Mouse (Mus musculus) embryo, embryonic 11 days (tissue): ENCODE measurements at regions not wholly inside any gene's neighbourhood (a gene's known extent, or its start where the extent isn't known, plus 50 kb on each side); places are given as distances from the start of the nearest gene placed in this dataset.

Experiments used
- DNase-seq: peaks from one replicate; pipeline ENCODE4 v3.0.0-alpha.2; 2015

DNA sequence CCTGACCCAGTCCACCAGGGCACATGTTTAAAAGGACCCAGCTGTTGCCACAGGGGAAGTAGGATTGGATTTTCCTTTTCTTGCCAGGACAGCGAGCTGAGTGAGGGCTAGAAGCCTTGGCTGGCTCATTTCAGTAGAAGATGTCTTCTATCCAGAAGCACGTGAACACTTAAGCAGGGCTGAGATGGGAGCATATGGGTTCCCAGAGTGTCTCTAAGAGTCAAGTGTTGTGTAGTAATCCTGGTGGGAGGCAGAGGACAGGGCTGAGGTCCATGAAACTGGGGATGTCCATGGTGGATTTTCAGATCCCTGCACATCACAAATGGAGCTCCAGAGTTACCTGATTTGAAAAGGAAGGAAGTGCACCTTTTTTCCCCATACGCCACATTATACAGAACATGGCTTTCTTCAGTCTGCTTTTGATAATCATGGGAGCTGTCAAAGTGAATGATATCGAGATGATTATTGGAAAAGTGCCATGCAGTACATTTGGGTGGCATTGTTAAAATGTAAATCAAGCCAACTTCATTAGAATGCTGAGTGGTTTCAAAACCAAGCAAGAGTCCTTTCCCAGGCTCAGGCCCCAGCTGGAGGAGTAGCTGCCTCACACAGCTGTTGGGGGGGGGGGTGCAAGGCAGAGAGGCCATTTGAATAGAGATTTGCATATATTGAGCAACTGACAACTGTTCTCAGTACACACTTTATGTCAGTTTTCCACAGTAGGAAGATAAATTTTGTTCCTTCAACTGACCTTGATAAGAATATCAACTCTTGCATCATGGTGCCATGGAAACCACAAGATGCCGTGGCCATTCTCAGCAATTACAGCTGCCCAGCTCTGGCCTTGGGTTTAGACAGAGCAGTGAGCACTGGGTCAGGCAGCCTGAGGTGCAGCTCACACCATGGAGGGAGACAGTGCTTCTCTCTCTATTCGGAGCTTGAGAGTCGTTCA, 81.7 kb downstream of the Slc35b3 start:
- DNase-seq: no peak

GRCm38 (mm10) chr13:38875923-38876322, 84.8 kb downstream of the Slc35b3 start:
- no peak for DNase-seq

GRCm38 (mm10) chr13:38864002-38864401, 96.7 kb downstream of the Slc35b3 start:
- peak; percentile 5 for DNase-seq

DNA sequence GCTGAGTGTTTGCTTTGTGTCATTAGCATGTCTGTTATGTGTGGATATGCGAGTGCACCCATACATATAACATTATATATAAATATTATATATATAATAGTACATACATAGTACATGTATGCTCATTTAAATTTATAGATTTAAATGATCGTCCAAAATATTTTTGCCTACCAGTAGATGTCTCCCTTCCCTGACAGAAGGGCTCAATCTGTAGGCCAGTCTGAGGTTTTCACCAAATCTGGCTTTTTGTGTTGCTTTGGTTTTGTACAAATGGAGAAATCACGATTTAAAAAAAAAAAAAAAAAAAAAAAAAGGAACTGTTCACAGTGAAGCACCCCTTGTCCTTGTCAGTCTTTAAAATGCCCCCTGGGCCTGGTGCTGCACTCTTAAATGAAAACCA, 104.9 kb downstream of the Slc35b3 start:
- DNase-seq: peak; percentile 20

- DNase-seq: no peak
These were observed 105.7 kb downstream of the Slc35b3 start for GRCm38 (mm10) chr13:38854986-38855385.

- no peak for DNase-seq
These were observed 107.8 kb downstream of the Slc35b3 start for GRCm38 (mm10) chr13:38852868-38853267.

DNA sequence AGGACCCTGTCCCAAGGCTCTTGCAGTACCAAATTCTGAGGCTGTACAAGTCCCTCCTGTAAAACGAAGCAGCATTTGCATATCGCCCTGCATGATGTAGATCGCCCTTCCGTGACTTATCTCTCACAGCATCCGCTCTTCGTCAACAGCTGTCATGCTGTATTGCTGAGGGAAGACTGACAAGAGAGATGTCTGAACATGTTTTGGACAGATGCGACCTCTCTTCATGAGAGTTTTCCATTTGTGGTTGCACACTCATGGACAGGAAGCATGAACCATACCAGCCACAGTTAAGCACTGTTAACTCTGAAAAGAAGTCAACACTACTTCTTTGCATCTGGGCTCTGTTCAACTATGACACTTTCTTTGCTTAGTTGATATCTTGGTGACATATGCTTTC, 108.9 kb downstream of the Slc35b3 start:
- no peak for DNase-seq

DNA sequence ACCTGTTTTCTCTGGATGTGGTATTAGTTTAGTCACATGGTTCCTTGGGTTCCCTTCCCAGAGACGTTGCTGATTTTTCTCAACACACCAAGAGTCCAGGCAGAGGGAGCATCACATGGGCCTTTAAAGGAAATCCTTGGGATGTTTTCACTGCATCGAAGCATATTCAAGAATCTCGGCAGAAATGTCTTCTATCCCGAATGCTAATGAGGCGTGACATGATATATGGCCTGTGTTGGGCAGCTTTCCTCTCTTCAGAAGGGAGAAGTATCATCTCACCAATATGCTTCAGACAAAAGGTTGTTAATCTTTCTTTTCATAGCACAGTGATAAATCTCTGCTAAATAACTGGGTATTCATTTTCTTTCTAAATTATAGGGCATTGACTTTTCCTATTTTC, 122.4 kb downstream of the Slc35b3 start:
- DNase-seq: peak; percentile 26

DNA sequence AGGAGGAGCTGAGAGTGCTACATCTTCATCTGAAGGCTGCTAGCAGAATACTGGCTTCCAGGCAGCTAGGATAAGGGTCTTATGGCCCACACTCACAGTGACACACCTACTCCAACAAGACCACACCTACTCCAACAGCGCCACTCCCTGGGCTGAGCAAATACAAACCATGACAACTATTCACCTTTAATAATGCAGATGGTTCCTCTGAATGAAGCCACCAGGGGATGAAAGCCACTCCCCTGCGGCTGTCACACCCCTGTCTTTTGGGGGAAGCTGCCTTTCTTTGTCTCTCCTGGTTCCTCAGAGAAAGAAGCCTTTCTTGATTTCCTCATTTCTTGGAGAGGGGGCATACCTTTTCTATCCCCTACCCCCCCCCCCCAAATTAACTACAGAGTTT, 135.0 kb downstream of the Slc35b3 start:
- DNase-seq: no peak

DNA sequence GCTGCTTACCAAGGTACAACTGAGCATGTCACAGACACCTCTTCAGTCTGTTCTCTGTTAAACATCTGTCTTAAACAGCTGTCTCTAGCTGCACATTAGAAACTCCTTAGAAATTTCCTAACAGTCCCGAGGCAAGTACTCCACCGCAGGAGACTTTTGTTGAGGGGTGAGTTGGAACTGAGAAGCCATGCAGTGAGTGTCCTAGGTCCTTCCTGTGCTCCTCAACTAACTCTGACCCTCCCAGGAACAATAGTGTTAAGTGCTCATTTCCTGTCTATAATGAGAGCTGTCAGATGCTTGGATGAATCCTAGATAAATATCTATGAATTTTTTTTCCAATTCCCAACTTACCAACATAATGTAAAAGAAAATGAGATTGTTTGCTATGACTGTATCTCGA, 141.1 kb downstream of the Slc35b3 start:
- DNase-seq: no peak

- no peak for DNase-seq
These were observed 141.9 kb downstream of the Slc35b3 start for GRCm38 (mm10) chr13:38818781-38819180.

GRCm38 (mm10) chr13:38816296-38816695, 144.4 kb downstream of the Slc35b3 start:
- no peak for DNase-seq

- DNase-seq: peak; percentile 7
These were observed 145.5 kb downstream of the Slc35b3 start for GRCm38 (mm10) chr13:38815002-38815707.

GRCm38 (mm10) chr13:38798514-38798913, 139.7 kb upstream of the Eef1e1 start:
- DNase-seq: no peak

DNA sequence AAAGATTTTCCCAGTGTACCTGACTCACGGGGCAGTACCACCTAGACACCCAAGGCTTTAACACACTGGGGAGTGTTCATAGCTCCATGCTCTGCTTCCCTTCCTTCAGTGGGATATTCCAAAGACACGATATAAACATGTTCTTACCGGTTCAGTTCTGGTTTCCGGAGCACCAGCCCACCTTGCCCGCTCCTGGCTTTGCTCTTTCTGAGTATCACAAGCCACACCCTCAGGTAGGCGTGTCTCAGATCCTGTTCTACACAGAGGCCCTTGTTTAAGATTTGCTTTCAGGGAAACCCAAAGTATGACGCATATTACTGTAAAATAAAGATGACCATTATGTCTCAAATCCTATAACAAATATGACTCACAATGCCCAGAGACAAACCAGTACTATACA, 134.6 kb upstream of the Eef1e1 start:
- no peak for DNase-seq

DNA sequence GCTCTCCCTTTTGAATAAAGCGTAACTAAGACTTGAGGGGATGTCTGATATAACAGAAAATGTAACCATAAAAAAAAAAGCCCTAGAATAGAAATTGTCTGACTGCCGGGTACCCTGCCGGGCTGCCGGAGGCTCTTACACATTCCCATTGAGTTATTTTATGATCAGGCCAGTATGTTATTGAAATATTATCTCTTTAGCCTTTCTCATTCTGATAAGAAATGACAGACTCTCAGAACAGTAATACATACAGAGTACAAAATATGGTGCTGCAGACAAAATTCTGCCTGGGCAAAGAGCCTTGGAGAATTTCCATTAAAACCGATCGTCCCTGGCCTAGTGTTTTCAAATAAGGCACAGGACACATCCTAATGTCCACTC, 121.8 kb upstream of the Eef1e1 start:
- DNase-seq: no peak

DNA sequence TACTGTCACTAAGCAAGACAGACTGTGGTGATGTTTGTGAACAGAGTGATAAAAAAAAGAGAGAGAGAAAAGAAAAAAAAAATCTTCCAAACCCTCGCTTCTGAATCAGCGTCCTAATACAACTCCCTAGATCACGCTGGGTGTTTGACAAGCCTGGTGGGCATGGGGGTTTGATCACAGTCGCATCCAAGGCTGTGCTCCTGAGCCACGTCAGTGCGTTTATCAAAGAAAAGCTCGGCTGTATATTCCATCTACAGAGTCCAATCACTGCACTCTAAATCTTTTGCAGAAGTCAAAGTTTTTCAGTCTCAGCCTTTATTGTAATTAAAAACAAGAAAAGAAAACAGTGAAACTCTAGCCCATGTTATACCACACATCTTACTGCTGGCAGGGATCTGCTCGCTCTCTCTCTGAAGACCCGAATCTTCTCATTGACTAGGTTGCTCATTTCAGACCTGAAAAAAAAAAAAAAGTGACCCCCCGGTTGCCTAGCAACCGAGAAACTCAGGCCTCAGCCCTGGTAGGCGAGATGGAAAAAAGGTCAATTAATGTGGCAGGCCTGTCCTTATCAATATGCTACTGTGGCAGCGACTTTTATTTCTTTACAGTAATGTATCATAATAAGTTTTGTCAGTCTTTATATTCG, 121.2 kb upstream of the Eef1e1 start:
- peak; percentile 47 for DNase-seq

DNA sequence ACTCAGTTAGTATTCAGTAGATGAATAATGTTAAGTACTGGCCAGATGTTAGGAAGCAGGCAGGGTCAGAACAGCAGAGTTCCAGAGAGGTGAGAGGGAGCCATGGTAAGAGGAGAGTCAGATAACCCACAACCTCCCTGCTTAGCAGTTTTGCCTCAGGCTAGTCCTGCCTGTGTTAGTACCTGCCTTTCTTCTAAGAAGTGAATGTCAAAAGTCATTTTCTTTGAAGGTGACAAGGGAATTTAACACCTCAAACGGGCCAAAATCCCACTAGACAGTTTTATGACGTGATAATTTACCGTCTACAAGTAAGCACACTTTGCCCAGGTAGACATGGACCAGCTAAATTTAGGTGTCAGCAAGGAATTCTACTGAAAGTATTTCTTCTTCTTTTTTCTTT, 117.7 kb upstream of the Eef1e1 start:
- no peak for DNase-seq

- no peak for DNase-seq
These were observed 114.1 kb upstream of the Eef1e1 start for GRCm38 (mm10) chr13:38772996-38773395.

DNA sequence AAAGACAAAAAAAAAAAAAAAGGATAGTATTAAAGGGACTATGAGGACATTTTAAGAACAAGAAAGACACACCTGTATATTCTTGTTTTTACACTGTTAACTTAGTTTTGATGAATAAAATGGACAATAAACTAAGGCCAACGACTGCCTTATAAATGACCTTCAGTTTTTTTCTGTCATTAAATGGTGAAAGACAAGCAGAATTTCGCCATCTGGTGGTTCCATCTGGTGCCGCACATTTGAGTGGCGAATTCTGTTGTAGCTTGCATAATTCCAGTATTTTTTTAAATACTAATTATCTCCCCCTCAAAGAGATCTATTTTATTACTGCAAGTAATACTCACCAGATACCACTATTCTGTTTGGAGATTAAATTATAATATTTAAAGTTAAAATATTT, 107.3 kb upstream of the Eef1e1 start:
- peak; percentile 45 for DNase-seq

DNA sequence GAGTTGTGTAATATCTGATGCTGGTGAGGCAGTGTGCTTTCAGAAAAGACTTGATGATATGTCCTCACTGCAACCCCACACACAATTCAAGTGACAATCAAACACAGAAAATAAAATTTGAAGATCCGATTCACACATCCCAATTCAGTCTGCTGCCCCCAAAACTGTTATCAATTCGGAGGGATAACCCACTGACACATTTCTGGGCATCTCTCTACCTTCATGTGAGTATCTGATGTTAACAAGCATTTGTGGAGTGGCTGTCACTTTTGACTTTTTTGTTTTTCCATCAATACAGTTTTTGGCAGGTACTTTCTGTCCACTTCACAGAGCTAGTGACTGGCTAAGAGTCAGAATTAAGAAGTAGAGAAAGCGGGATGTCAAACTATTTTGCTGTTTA, 101.4 kb upstream of the Eef1e1 start:
- DNase-seq: no peak

- DNase-seq: no peak
These were observed 97.9 kb upstream of the Eef1e1 start for GRCm38 (mm10) chr13:38756629-38757227.

GRCm38 (mm10) chr13:38753722-38754121, 94.9 kb upstream of the Eef1e1 start:
- DNase-seq: no peak
